Mouse (Mus musculus) left cerebral cortex, adult 9 months (tissue): Measurements from ENCODE around the gene Zfr2.

Source experiments
- DNase-seq, 2 experiments: peaks; one replicate each; pipeline ENCODE4 v3.0.0; 2022; ENCODE audit warnings: low spot score in 2 of 2

Zfr2 gene

DNA sequence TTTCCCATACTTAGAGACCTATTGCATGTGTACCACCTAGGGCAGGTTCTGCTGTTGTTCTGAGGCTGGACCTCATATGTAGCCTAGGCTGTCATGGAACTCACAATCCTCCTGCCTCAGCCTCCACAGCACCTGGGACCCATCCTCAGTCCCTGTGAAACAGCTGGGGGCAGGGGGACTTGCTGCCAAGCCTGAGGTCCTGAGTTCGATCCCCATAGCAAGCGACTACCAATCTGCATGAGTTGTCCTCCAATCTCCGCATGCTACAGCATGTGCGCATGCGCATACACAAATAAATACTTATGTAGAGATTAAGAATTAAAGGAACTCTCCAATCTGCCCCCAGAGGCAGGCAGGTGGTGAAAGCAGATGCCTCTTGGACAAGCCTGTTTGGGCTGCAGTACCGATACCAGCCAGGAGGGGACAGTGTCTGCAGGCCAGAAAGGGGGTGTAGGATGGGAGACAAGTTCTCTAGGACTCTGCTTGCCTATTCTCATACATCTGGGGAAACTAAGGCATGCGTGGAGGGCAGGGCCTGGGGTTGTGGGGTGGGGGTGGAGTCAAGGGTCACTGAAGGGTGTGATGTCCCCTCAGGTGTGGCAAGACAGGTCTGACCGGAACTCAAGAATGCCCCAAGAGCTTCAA, 54.7 kb downstream of the Zfr2 start:
- no peak for DNase-seq

- no peak for DNase-seq
Measured at GRCm38 (mm10) chr10:81288601-81289000, 55.6 kb downstream of the Zfr2 start.

- no peak for DNase-seq
Measured at GRCm38 (mm10) chr10:81289278-81289677, 56.3 kb downstream of the Zfr2 start.

- no peak for DNase-seq
Measured at GRCm38 (mm10) chr10:81289811-81290210, 56.9 kb downstream of the Zfr2 start.

DNA sequence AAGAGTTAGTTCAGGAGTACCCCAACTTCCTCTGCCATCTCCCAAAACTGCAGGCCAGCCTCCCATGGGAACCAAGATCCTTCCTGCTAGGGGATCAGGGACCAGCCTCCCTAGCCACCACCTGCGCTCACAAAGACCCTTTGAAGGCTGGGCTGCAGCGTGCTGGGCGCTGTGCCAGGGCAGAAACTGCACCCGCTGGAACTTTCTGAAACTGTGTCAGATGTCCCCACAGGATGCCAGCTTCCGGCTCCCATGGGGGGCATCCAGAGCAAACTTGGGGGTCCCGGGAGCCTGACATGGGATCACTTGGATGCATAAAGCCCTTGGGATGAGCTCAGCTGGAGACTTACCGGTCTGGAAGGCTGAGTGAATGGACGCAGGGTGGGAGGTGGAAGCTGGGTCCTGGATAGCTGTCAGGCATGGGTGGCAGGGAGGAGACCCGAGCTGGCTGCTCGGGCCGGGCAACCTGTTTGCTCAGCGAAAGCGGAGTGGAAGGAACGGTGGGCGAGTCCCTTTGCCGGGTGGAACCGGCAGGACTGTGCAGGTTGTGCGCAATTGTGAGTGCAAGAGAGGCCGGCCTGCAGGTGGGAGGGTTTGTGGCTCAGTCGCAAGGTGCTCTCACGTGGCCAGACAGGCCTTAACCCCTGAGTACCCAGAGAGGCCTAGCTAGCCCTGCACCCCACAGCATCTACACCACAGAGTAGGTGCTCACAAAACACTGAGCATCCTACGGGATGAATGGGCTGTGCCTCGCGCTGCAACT, 57.9 kb downstream of the Zfr2 start:
- no peak for DNase-seq

DNA sequence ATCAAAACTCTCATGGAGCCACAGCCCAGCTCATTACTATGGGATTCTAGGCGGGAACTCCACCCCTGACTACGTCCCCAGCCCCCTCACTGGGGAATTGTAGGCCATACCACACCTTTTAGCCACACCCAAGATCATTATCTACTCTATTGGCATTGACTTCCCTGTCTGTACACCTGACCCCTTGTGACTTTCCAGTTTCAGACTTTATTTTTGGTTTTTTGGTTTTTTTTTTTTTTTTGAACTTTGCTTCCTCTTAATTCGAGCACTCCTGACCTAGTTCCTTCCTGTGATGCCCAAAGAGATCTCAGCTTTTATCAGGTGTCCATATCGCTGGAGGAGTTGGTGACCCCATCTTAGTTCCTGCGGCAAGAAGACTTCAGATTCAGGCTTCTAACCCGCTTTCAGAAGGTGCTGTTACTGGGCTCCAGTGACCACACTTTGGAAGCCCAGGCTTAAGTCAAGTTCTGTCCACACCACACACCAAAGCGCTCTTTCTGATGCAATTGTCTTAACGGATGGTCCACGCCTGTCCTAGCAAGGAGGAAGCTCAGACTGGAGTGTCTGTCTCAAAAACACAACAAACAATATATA, 58.7 kb downstream of the Zfr2 start, which contains the start of gene Tjp3:
Tjp3 (minus strand) TSS at position 71 of the 594 bp plus-strand sequence.
- DNase-seq: no peak

DNA sequence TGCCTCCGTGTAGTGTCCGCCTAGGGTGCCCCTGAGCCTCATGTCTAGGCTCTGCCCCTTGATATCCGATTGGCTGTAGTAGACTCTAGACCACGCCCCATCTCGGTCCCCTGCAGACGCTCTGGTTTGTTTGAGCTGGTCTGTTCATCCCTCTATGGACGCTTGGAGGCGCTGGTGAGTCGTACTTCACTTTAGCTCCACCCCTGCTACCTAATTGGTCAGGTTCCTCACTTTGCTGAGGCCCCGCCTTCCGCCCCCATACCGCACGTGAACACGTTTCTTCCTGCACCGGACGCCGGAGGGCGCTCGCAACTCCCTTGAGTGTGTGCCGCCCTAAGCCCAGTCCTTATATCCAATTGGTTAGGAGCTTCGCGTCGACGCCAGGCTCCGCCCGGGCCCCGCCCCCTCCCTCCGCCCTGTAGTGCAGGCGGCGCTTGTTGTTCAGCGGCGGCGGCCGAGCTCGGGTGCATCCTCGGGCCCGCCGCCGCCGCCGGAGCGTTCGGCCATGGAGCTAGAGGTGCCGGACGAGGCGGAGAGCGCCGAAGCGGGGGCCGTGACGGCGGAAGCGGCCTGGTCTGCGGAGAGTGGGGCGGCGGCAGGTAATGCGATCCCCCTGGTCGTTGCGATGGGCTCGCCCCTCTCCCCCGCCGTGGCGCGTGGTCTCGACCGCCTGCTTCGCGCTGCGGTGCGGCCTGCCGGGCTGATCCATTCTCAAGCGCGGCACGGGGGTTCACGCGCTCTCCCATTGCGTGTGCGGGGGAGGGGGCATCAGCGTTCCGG, 59.8 kb downstream of the Zfr2 start, which contains the start of gene Pip5k1c:
Pip5k1c (plus strand) TSS at position 410 of the 780 bp plus-strand sequence.
- DNase-seq: peak; percentile 100

DNA sequence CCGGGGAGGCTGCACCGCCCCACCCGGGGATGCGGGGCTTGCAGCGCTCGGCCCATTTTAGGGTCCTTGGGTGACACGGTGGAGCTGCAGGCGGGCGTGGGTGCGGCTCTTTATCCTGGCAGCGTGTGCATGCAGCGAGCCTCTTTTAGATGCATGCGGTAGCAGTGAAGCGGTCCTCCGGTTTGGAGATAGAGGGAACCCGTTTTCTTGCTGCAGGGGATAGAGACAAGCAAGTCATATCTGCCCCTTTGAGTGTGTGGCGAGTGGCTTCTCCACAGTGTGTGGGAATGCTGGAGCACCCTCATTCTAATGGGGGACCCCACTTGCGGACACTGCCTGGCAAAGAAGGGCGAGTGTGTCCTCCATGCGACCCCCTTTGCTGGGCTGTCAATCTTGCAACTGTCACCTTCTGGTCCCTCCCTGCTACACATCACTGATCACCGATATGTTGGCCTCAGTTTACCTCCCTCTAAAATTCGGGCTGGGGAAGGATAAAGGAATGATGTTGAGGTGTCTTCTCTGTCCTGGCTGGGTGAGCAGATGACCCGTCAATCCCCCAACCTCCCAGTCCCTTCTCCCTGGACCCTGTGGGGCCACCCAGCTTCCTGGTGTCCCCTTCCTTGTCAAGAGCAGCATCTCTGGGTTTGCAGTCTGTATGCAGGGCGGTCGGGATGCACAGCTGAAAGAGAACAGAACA, 60.5 kb downstream of the Zfr2 start:
- no peak for DNase-seq

- no peak for DNase-seq
Measured at GRCm38 (mm10) chr10:81294442-81294841, 61.5 kb downstream of the Zfr2 start.

DNA sequence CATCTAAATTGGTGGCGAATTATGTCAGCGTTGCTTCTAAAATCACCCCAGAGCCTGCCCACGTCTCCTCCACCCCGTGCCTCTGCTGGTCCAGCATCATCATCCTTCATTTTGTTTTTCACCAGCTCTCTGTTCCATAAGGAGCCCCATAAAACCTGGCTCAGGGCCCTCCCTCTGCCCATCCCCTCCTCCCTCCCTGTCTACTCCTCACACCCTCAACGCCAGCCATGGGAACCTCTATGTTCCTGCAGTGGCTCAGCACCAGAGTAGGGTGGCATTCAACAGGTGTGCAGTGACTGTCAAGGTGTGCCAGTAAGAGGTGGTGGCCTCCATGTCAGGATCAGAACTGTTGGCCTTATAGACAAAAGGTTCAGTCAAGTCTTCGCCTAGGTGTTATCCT, 62.2 kb downstream of the Zfr2 start:
- no peak for DNase-seq

DNA sequence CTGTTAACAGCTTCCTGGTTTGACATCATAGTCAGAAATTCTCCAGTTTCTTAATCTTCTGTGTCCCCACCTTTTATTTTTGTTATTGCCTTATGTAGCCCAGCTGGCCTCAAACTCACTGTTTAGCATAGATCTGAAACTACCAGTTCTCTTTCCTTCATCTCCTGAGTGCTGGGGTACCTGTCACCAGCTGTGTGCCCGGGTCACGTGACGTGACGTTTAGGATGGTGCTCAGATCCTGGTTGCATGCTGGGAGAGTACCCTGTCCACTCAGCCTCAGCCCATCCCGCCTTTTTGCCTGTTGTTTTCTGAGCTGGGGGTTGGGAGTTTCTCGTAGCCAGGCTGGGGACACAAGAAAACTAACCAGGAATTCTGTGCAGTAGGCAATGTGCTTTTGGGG, 64.3 kb downstream of the Zfr2 start:
- no peak for DNase-seq

GRCm38 (mm10) chr10:81297845-81298244, 64.9 kb downstream of the Zfr2 start:
- no peak for DNase-seq

GRCm38 (mm10) chr10:81298369-81299100, 65.6 kb downstream of the Zfr2 start:
- peak in 1 of 2 experiments; percentile 83 for DNase-seq

DNA sequence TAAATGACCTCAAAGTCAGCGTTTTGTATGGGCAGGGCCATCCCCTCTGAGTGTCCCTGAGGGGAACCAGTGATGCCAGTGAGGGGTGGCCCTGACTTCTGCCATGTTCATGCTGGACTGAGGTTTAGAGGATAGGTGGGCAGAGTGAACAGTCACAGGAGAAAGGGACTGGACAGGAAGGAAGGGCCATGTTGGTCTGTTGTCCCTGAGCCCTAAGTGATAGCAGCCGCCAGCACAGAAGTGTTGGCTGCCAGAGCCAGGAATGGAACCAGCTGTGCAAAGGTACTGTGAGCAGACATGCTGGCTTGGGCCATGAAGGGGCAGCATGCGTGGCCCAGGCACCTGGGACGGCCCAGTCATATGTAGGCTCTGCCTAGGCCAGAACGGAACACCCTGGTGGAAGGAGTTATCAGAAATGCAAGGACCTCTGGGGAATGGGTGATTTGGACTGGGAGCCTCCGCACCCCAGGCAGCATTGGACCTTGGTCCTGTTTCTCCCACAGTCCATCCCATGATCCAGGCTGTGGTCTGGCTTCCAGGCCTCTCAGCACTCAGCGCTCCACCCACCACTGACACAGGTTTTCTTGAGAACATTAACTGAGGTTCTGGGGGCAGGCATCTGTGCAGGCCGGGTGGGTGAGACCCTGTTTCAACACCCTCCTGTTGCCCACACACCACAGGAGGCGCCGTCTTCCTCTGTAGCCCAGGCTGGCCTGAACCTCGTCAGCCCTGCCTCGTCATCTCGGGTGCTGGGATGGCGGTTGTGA, 66.8 kb downstream of the Zfr2 start:
- DNase-seq: no peak

GRCm38 (mm10) chr10:81300352-81300907, 67.5 kb downstream of the Zfr2 start:
- DNase-seq: no peak

- no peak for DNase-seq
Measured at GRCm38 (mm10) chr10:81301321-81301720, 68.4 kb downstream of the Zfr2 start.
